Mouse (Mus musculus) adrenal gland, adult 2 months (tissue): ENCODE data around the gene Flnb. TPM values are rescaled to one million over a fixed set of nuclear protein-coding genes. Genes with fewer than 3 reads are reported as not detected.
A peak's percentile ranks its signal among the peaks of the same experiment; 100 is the strongest.

Experiments used
- DNase-seq: peaks from one replicate; pipeline ENCODE4 v3.0.0; 2021
- polyA plus RNA-seq: library from polyadenylated mRNA; depleted of rRNA; stranded (reverse); fragments of >200 nt; gene quantifications from 2 replicates; pipeline ENCODE4 v1.2.3, GENCODE M21; 2012; rRNA removed
- total RNA-seq, 2 experiments: library from RNA; stranded (reverse); gene quantifications; 2 replicates each; pipeline ENCODE4 v1.2.3; 2021

Flnb gene
- total and polyA plus RNA-seq, 3 experiments, result 8.8 to 44.9 (median 40.8) TPM

GRCm38 (mm10) chr14:7992158-7992557, 174.4 kb downstream of the Flnb start:
- no peak for DNase-seq

- DNase-seq, result peak; percentile 45
These were observed 176.6 kb downstream of the Flnb start, which contains the start of gene Dnase1l3 for GRCm38 (mm10) chr14:7994271-7994767. Gene Dnase1l3 (minus strand): TSS chr14:7994573.

- peak; percentile 91 for DNase-seq
These were observed 179.5 kb downstream of the Flnb start for GRCm38 (mm10) chr14:7997255-7997696.

- no peak for DNase-seq
These were observed 181.3 kb downstream of the Flnb start for GRCm38 (mm10) chr14:7999030-7999429.

- no peak for DNase-seq
These were observed 181.7 kb downstream of the Flnb start for GRCm38 (mm10) chr14:7999435-7999834.

GRCm38 (mm10) chr14:8000247-8000646, 182.5 kb downstream of the Flnb start:
- DNase-seq, result no peak

Other genes with a start within 250 kb of the Flnb start
- gene Gm3558, start 249.4 kb upstream of the Flnb start, total RNA-seq, result under 1 TPM; 0.26 to 0.35 TPM
- 0.18 TPM in 1 of 2 replicates, not detected in the other for gene Gm3558, start 249.4 kb upstream of the Flnb start, polyA plus RNA-seq
- gene Gm10338, start 222.4 kb upstream of the Flnb start, total RNA-seq, result not detected
- not detected in 2 replicates for gene Gm10338, start 222.4 kb upstream of the Flnb start, polyA plus RNA-seq
- gene Gm10128, start 174.0 kb upstream of the Flnb start, total RNA-seq, result not detected
- not detected in 2 replicates for gene Gm10128, start 174.0 kb upstream of the Flnb start, polyA plus RNA-seq
- not detected for gene Gm26661, start 26.4 kb upstream of the Flnb start, total RNA-seq
- not detected in 2 replicates for gene Gm26661, start 26.4 kb upstream of the Flnb start, polyA plus RNA-seq
- gene Gm45521, start 139.3 kb downstream of the Flnb start, total RNA-seq, result not detected
- gene Gm45521, start 139.3 kb downstream of the Flnb start, polyA plus RNA-seq, result not detected in 2 replicates
- gene Dnase1l3, start 176.6 kb downstream of the Flnb start, total RNA-seq, result 1 to 10 TPM in 1 of 2 experiments, under 1 TPM in 1; 0.24 to 1.5 TPM
- gene Dnase1l3, start 176.6 kb downstream of the Flnb start, polyA plus RNA-seq, result 0.32 and 0.63 TPM in 2 replicates
- gene Abhd6, start 184.9 kb downstream of the Flnb start, total RNA-seq, result 100 to 1,000 TPM in 1 of 2 experiments, 10 to 100 TPM in 1; 78.0 to 123 TPM
- gene Abhd6, start 184.9 kb downstream of the Flnb start, polyA plus RNA-seq, result 60.1 and 103 TPM in 2 replicates